Mouse (Mus musculus): ENCODE data around the gene Serping1. TPM values are rescaled to one million over a fixed set of nuclear protein-coding genes. Genes with fewer than 3 reads are reported as not detected.

Gene Serping1
- polyA plus RNA-seq, 1 experiment from 2014 or later, result 47.0 TPM

DNA sequence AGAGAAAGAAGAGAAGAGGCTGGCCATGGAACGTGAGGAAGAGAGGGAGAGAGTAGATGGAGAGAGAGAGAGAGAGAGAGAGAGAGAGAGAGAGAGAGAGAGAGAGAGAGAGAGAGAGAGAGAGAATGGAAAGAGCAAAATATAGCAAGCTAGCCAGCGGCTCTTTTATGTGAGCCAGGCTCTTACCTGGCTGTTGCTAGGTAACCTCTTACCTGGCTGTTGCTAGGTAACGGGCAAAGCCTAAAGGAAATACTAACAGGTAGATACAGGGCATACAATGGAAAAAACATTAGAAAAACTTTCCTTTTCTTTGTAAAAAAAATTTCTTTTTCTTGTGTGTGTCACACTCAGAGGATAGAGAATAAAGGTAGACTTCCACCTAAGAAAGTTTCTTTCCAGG lies 2.5 kb upstream of the Serping1 start:
- no peaks in the 10 kb centered on the region for H3K36me3 ChIP-seq
- no peak overlapping the region for H3K4me2 ChIP-seq
- ATAC-seq (ENCODE audit: insufficient number of reproducible peaks, low FRiP score, low TSS enrichment, low read depth), result no peak
- no peak overlapping the region for H3K27ac ChIP-seq
- H3K4me3 ChIP-seq, result no peak overlapping the region
- no peaks in the 10 kb centered on the region for H3K27me3 ChIP-seq
- 46% methylated on average over 3 of the region's 3 CpGs for WGBS
- no peak overlapping the region for H3K9ac ChIP-seq
- no peaks in the 10 kb centered on the region for H3K9me3 ChIP-seq
- peaks cover 14% of the 10 kb centered on the region for H3K4me1 ChIP-seq

DNA sequence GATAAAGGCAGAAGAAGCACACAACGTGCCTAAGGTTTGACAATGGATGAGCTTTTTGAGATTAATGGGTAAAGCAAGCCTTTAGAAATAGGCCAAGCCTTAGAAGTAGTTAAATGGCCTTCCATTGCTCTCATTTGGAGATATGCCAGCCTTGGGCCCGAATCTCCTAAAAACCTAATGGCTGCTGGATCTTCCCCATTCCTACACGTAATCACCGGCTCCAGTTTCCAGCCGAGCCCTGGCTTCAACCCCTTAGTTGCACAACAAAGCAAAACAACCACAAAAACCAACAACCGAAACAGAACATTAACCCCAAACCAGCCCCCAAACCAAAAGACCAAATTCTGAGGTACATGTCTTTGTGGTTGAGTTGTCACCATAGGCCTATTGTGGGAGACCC lies 421 bp upstream of the Serping1 start:
- Histone ChIP-seq H3K9ac (no peak overlapping the region), H3K36me3 (no peaks in the 10 kb centered on the region), H3K9me3 (no peaks in the 10 kb centered on the region), H3K4me1 (peaks cover 14% of the 10 kb centered on the region), H3K4me3 (no peak overlapping the region), H3K4me2 (no peak overlapping the region), H3K27ac (no peak overlapping the region), H3K27me3 (no peaks in the 10 kb centered on the region)
- ATAC-seq (ENCODE audit: insufficient number of reproducible peaks, low FRiP score, low TSS enrichment, low read depth), result no peak
- WGBS, result 81% methylated on average over 6 of the region's 6 CpGs

DNA sequence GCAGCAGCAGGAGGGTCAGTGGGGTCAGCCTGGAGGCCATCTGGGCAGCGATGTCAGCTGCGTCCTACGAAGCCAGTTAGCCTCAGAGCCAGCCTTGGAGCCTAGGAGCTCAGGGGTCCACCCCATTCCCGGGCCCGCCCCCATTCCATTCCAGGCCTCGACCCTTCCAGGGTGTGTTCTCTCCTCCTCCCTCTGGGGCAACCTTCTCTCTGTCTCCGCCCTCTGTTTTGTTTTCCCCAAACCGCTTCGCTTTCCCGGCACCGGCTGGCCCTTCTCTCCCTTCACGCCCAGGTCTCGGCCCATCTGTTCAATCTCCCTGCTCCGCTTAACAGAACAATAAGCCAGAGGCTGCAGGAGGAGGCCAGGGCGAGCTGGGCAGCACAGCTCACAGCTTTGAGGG lies 493 bp downstream of the Serping1 start:
- peak; percentile 81 for ATAC-seq (ENCODE audit: insufficient number of reproducible peaks, low FRiP score, low TSS enrichment, low read depth)
- Histone ChIP-seq H3K36me3 (no peaks in the 10 kb centered on the region), H3K4me2 (peak overlapping the region; percentile 58), H3K9ac (peak overlapping the region; percentile 37), H3K4me3 (peak overlapping the region; percentile 36), H3K9me3 (no peaks in the 10 kb centered on the region), H3K27me3 (no peaks in the 10 kb centered on the region), H3K27ac (peak overlapping the region; percentile 33; the same call in 1 of the 2 replicates), H3K4me1 (peaks cover 14% of the 10 kb centered on the region)
- WGBS, result 2% methylated on average over 14 of the region's 15 CpGs

DNA sequence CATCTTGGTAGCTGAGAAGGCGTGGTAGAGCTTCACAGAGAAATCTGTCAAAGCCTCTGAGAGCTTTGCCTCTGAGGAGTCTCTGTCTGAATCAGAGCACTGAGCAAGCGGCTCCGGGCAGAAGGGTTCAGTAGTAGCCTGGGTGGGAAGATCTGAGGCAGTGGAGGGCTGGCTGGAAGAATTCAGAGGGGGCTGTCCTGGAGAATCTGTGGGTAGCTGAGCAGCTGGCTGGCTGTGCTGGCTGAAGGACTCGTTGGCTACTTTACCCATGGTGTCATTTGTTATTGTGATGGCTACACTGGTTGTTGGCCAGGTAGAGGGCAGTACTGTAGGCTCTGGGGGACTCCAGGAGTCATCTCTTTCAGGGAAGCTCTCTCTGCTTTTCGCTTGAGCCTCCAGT lies 2.0 kb downstream of the Serping1 start:
- H3K27me3 ChIP-seq, result no peaks in the 10 kb centered on the region
- no peak overlapping the region for H3K4me3 ChIP-seq
- H3K9ac ChIP-seq, result no peak overlapping the region
- no peaks in the 10 kb centered on the region for H3K9me3 ChIP-seq
- no peak overlapping the region for H3K4me2 ChIP-seq
- H3K27ac ChIP-seq, result no peak overlapping the region
- peaks cover 14% of the 10 kb centered on the region for H3K4me1 ChIP-seq
- H3K36me3 ChIP-seq, result no peaks in the 10 kb centered on the region
- 71% methylated on average over 5 of the region's 5 CpGs for WGBS
- ATAC-seq (ENCODE audit: insufficient number of reproducible peaks, low FRiP score, low TSS enrichment, low read depth), result no peak

DNA sequence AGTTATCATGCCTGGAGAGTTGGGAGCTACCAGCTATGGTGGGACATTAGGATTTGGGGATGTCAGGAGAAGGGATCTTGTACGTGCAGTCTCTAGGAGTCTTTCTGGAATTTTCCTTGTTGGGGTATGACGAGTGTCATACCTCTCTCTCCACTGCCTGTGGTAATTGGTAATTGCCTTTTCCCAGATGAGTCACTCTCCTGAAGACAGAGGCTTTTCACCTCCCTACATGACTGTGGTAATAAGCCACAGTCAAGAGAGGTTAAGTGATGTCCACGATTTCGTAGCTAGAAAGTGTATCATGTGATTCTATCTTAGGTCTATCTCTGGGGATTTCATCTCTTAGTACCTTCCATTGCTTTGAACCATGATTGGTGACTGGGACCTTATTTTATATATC lies 2.8 kb downstream of the Serping1 start:
- no peak overlapping the region for H3K4me2 ChIP-seq
- H3K4me1 ChIP-seq, result peaks cover 14% of the 10 kb centered on the region
- no peak overlapping the region for H3K4me3 ChIP-seq
- no peaks in the 10 kb centered on the region for H3K27me3 ChIP-seq
- no peak for ATAC-seq (ENCODE audit: insufficient number of reproducible peaks, low FRiP score, low TSS enrichment, low read depth)
- H3K9me3 ChIP-seq, result no peaks in the 10 kb centered on the region
- no peak overlapping the region for H3K27ac ChIP-seq
- WGBS, result 80% methylated on average over 4 of the region's 4 CpGs
- H3K9ac ChIP-seq, result no peak overlapping the region
- no peaks in the 10 kb centered on the region for H3K36me3 ChIP-seq

DNA sequence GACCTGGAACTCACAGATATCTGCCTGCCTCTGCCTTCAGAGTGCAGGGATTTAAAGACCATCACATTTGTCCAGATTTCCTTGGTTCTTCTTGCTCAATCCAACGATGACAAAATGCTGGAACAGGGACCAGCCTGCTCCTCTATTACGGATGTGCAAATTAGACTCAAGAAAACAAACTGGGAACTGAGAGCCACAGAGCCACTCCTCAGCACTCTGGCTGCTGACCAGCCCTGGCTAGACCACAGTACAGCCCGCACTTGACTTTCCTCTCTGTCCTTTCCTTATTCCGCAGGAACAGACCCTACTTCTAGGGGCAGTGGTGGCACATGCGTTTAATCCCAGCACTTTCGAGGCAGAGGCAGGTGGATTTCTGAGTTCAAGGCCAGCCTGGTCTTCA lies 4.7 kb downstream of the Serping1 start:
- no peak for ATAC-seq (ENCODE audit: insufficient number of reproducible peaks, low FRiP score, low TSS enrichment, low read depth)
- H3K4me2 ChIP-seq, result no peak overlapping the region
- no peaks in the 10 kb centered on the region for H3K27me3 ChIP-seq
- WGBS, result 75% methylated on average over 6 of the region's 6 CpGs
- H3K4me1 ChIP-seq, result peaks cover 12% of the 10 kb centered on the region
- H3K9ac ChIP-seq, result no peak overlapping the region
- no peak overlapping the region for H3K27ac ChIP-seq
- H3K36me3 ChIP-seq, result no peaks in the 10 kb centered on the region
- no peak overlapping the region for H3K4me3 ChIP-seq
- H3K9me3 ChIP-seq, result no peaks in the 10 kb centered on the region

DNA sequence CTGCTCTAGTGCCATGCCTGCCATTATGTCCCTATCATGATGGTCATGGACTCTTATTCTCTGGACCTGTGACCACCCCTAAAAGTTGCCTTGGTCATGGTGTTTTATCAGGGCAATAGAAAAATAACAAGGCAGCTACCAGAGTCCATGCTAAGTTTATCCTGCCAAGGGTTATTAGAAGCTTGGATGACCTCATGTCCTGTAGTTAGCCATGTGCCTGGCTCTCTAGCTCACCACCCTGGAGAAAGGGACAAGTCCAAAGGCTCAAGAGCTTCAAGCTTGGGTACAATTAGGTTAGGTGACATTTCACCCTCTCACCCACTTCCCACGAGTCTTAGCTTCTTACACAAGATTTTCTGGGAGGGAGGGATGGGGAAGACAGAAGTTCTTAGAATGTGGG lies 12.4 kb downstream of the Serping1 start:
- Histone ChIP-seq H3K9ac (no peak overlapping the region), H3K4me3 (no peak overlapping the region), H3K27ac (no peak overlapping the region), H3K4me2 (no peak overlapping the region), H3K36me3 (no peaks in the 10 kb centered on the region), H3K27me3 (no peaks in the 10 kb centered on the region), H3K9me3 (no peaks in the 10 kb centered on the region), H3K4me1 (no peaks in the 10 kb centered on the region)
- WGBS, result 61% methylated on average over 1 of the region's 1 CpGs
- no peak for ATAC-seq (ENCODE audit: insufficient number of reproducible peaks, low FRiP score, low TSS enrichment, low read depth)

DNA sequence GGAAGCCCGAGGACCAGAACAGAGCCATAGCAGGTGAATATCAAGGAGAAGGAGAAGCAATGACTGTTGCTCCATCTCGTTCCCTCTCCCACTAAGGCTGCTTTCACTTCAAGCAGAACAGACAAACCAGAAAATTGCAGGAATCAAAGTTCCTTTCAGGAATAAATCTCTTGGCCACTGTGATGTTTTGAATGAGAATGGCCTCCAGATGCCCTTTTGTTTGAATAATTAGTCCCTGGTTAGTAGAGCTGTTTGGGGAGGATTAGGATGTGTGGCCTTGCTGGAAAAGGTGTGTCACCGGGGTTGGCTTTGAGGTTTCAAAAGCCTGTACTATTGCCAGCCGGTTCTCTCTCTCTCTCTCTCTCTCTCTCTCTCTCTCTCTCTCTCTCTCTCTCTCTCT lies 12.9 kb downstream of the Serping1 start:
- H3K9me3 ChIP-seq, result no peaks in the 10 kb centered on the region
- no peak overlapping the region for H3K4me2 ChIP-seq
- no peak overlapping the region for H3K27ac ChIP-seq
- H3K9ac ChIP-seq, result no peak overlapping the region
- no peak overlapping the region for H3K4me3 ChIP-seq
- H3K4me1 ChIP-seq, result no peaks in the 10 kb centered on the region
- no peaks in the 10 kb centered on the region for H3K27me3 ChIP-seq
- H3K36me3 ChIP-seq, result no peaks in the 10 kb centered on the region
- 51% methylated on average over 4 of the region's 4 CpGs for WGBS
- ATAC-seq (ENCODE audit: insufficient number of reproducible peaks, low FRiP score, low TSS enrichment, low read depth), result no peak

DNA sequence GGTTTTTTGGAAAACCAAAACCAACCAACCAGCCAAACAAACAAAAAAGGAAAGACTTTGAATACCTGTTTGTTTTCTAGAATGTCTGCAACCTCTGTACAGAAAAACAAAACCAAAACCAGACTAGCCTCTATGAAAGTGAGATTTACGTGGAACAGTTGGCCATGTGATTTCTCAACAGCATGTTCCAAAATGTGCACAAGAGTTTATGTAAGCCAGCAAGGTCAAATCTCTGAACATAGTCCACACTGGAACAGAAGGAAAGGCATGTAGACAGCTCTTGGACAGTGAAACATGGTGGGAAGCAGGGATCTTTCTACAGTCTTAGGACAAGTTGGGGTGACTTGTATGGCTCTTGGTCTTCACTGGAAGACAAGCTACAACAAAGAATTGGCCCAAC lies 13.4 kb downstream of the Serping1 start:
- Histone ChIP-seq H3K36me3 (no peaks in the 10 kb centered on the region), H3K27ac (no peak overlapping the region), H3K9ac (no peak overlapping the region), H3K4me3 (no peak overlapping the region), H3K27me3 (no peaks in the 10 kb centered on the region), H3K9me3 (no peaks in the 10 kb centered on the region), H3K4me2 (no peak overlapping the region), H3K4me1 (no peaks in the 10 kb centered on the region)
- WGBS, result 73% methylated on average over 1 of the region's 1 CpGs
- no peak for ATAC-seq (ENCODE audit: insufficient number of reproducible peaks, low FRiP score, low TSS enrichment, low read depth)

DNA sequence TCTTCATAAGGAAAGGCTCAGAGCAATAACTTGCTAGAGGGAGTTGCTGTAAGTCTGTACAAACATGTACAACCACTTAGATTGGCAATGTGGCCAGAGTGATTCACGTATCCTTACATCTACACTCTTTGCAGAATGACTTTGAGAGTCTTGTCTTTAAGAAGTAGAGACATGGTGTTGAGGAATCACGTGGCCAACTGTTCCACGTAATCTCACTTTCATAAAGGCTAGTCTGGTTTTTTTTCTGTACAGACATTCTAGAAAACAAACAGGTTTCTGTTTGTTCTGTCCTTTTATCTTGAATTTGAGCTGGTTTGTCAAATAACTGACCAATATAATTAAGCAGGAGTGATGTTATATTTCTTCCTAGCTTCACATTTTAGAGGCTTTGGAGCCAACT lies 13.9 kb downstream of the Serping1 start:
- WGBS, result 79% methylated on average over 3 of the region's 3 CpGs
- H3K4me1 ChIP-seq, result no peaks in the 10 kb centered on the region

DNA sequence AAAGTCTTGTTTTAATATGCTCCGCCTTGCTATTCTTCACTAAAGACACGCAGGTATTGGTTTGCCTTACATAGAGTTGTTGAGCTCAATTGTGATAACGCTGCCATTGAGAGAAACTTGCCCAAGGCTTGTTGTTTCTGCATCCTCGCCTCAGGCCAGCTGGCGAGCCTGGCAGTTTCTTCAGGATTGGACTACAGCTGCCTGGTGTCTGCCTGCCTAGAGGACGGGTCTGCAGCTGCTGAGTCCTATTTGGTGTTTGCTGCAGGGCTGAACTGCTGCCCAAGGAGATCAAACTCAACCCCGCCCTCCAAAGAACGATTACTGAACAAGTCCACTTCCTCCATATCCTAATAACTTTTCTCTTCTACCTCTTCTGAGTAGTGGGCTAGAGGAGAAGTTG lies 14.5 kb downstream of the Serping1 start:
- H3K4me2 ChIP-seq, result no peak overlapping the region
- no peak for ATAC-seq (ENCODE audit: insufficient number of reproducible peaks, low FRiP score, low TSS enrichment, low read depth)
- H3K36me3 ChIP-seq, result no peaks in the 10 kb centered on the region
- 61% methylated on average over 8 of the region's 8 CpGs for WGBS
- no peaks in the 10 kb centered on the region for H3K9me3 ChIP-seq
- H3K4me1 ChIP-seq, result no peaks in the 10 kb centered on the region
- H3K27ac ChIP-seq, result no peak overlapping the region
- H3K9ac ChIP-seq, result no peak overlapping the region
- H3K4me3 ChIP-seq, result no peak overlapping the region
- H3K27me3 ChIP-seq, result no peaks in the 10 kb centered on the region

More for the DNA sequence above, 13.9 kb downstream of the Serping1 start:
- Histone ChIP-seq H3K27me3 (no peaks in the 10 kb centered on the region), H3K9me3 (no peaks in the 10 kb centered on the region), H3K4me2 (no peak overlapping the region), H3K9ac (no peak overlapping the region), H3K4me3 (no peak overlapping the region), H3K36me3 (no peaks in the 10 kb centered on the region), H3K27ac (no peak overlapping the region)
- ATAC-seq (ENCODE audit: insufficient number of reproducible peaks, low FRiP score, low TSS enrichment, low read depth), result no peak

DNA sequence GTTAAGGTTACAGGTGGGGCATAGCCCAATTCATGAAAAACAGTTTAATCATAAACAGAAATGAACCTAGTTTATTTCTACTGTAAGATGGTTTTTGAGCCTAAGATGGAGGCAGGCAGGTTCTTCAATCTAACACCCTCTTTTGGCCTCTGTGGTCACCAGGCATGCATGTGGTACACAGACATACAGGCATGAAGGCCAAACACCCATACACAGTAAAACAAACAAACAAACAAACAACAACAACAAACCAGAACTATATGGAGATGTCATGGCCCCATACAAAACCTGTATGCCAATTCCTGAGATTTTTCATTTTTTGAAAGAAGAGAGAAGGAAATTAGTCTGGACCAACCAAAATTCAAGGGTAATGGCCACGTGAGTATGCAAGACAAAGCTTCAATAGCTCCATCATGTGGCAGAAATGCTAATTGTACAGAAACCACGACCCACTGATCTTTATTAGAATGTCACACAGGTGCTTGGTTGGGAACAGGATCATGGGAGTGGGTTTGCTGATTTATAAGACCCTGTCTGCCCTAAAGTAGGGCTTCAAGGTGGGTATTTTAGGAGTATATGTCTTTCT lies 16.6 kb downstream of the Serping1 start:
- no peaks in the 10 kb centered on the region for H3K4me1 ChIP-seq
- no peaks in the 10 kb centered on the region for H3K9me3 ChIP-seq
- no peak overlapping the region for H3K4me3 ChIP-seq
- no peak for ATAC-seq (ENCODE audit: insufficient number of reproducible peaks, low FRiP score, low TSS enrichment, low read depth)
- H3K9ac ChIP-seq, result no peak overlapping the region
- no peak overlapping the region for H3K27ac ChIP-seq
- H3K36me3 ChIP-seq, result no peaks in the 10 kb centered on the region
- H3K4me2 ChIP-seq, result no peak overlapping the region
- H3K27me3 ChIP-seq, result no peaks in the 10 kb centered on the region
- 0% methylated on average over 2 of the region's 2 CpGs for WGBS

DNA sequence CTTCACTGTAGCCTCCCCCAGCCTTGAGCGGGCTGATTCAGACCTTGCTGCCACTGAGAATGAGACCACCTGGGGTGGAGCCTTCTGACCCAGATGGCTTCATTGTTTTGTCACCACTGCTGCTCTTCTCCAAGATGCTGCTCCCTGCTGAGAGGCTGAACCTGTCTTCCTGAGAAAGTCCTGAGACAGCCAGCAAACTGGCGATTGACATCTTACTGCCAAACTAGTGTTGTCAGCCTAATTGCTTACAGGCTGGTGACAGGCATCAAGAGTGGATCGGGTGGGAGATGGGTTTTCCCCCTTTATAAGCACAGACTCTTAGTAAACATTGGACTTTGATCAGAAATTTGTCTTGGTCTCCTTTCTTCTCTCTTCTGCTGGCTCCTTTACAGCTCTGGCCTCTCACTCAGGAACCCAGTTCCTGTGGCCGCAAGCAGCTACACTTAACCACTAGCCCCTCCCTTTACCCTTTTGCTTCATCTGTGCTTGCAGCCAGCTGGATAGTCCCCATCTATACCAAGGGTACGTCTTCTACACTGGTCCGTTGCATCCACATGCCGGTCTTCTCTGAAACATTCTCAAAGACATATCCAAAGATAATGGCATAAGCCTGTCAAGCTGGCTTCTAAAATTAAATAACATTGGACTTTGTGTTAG lies 18.1 kb downstream of the Serping1 start:
- no peak overlapping the region for H3K9ac ChIP-seq
- H3K27me3 ChIP-seq, result no peaks in the 10 kb centered on the region
- H3K4me1 ChIP-seq, result no peaks in the 10 kb centered on the region
- WGBS, result 55% methylated on average over 7 of the region's 7 CpGs
- no peak overlapping the region for H3K27ac ChIP-seq
- H3K4me2 ChIP-seq, result no peak overlapping the region
- no peaks in the 10 kb centered on the region for H3K9me3 ChIP-seq
- no peak for ATAC-seq (ENCODE audit: insufficient number of reproducible peaks, low FRiP score, low TSS enrichment, low read depth)
- H3K36me3 ChIP-seq, result no peaks in the 10 kb centered on the region
- H3K4me3 ChIP-seq, result no peak overlapping the region
